Mouse (Mus musculus): ENCODE results near the gene Ociad1. TPM values are rescaled to one million over a fixed set of nuclear protein-coding genes. Genes with fewer than 3 reads are reported as not detected.

Gene Ociad1
- polyA plus RNA-seq, 1 experiment from 2014 or later = 225 TPM

Other genes starting within 250 kb of the Ociad1 start
- 44.8 and 49.7 TPM in 2 replicates for gene Fryl, start 36.2 kb upstream of the Ociad1 start, polyA plus RNA-seq (2016; fragmentation: Nextera tagmentation; extraction: Ambion mirVana)
- 12.3 and 12.5 TPM in 2 replicates for gene Ociad2, start 48.2 kb downstream of the Ociad1 start, polyA plus RNA-seq (2016; fragmentation: Nextera tagmentation; extraction: Ambion mirVana)
- not detected in 2 replicates for gene Cwh43, start 113.3 kb downstream of the Ociad1 start, polyA plus RNA-seq (2016; fragmentation: Nextera tagmentation; extraction: Ambion mirVana)
- gene Dcun1d4, start 188.2 kb downstream of the Ociad1 start, polyA plus RNA-seq (2016; fragmentation: Nextera tagmentation; extraction: Ambion mirVana) = 59.2 and 61.2 TPM in 2 replicates